8 mouse cellular contexts compared by ENCODE assay signal in genomic region chr15:97789761-97790505, GRCm38 (mm10). TPM values are rescaled to one million over a fixed set of nuclear protein-coding genes. Genes with fewer than 3 reads are reported as not detected.
DNase-seq lines count a peak whose midpoint lies in the region; ATAC-seq lines count a peak whose summit lies in the region.

No protein-coding gene starts in this region.

- H3K4me1 ChIP-seq in heart, embryonic 16.5 days (ENCODE audit: control insufficient read depth, insufficient read depth, low read length) = peaks cover 17% of the 10 kb centered on the region
- peaks cover 9% of the 10 kb centered on the region for H3K4me1 ChIP-seq in heart, embryonic 12.5 days (replicated peaks)
- peaks cover 16% of the 10 kb centered on the region for H3K4me1 ChIP-seq in midbrain, embryonic 13.5 days (replicated peaks)

- H3K9ac ChIP-seq in heart, embryonic 16.5 days (ENCODE audit: low read length) = no peak overlapping the region
- H3K9ac ChIP-seq in heart, embryonic 12.5 days = no peak overlapping the region
- no peak overlapping the region for H3K9ac ChIP-seq in midbrain, embryonic 13.5 days (replicated peaks)

- H3K4me2 ChIP-seq in heart, embryonic 16.5 days (ENCODE audit: low read depth, low read length) = no peak overlapping the region
- no peak overlapping the region for H3K4me2 ChIP-seq in heart, embryonic 12.5 days
- H3K4me2 ChIP-seq in midbrain, embryonic 13.5 days (replicated peaks) = no peak overlapping the region

- no peaks in the 10 kb centered on the region for H3K9me3 ChIP-seq in heart, embryonic 16.5 days (replicated peaks; ENCODE audit: control insufficient read depth, low read length)
- H3K9me3 ChIP-seq in heart, embryonic 12.5 days (replicated peaks) = 0 out of 2 replicates have a peak, but pooled peaks cover 3% of the 10 kb centered on the region
- H3K9me3 ChIP-seq in midbrain, embryonic 13.5 days = no peaks in the 10 kb centered on the region

- WGBS in heart, embryonic 16.5 days = 56% methylated on average over 20 of the region's 20 CpGs
- 55% methylated on average over 20 of the region's 20 CpGs for WGBS in heart, embryonic 12.5 days
- 57% methylated on average over 20 of the region's 20 CpGs for WGBS in midbrain, embryonic 13.5 days

- peaks cover 22% of the 10 kb centered on the region for H3K36me3 ChIP-seq in heart, embryonic 16.5 days (ENCODE audit: control insufficient read depth, insufficient read depth)
- peaks cover 52% of the 10 kb centered on the region for H3K36me3 ChIP-seq in heart, embryonic 12.5 days
- peaks cover 46% of the 10 kb centered on the region for H3K36me3 ChIP-seq in midbrain, embryonic 13.5 days

- ATAC-seq in heart, embryonic 16.5 days (replicated peaks; ENCODE audit: extremely low read depth, insufficient read depth, low FRiP score) = 0 out of 2 replicates have a peak, but pooled peaks have one; percentile 8
- no peak for ATAC-seq in heart, embryonic 12.5 days (ENCODE audit: insufficient number of reproducible peaks, low FRiP score)
- ATAC-seq in midbrain, embryonic 13.5 days = 0 out of 2 replicates have a peak, but pooled peaks have one; percentile 21

- H3K27me3 ChIP-seq in heart, embryonic 16.5 days (ENCODE audit: control insufficient read depth, insufficient read depth, low read length) = no peaks in the 10 kb centered on the region
- no peaks in the 10 kb centered on the region for H3K27me3 ChIP-seq in heart, embryonic 12.5 days (replicated peaks)
- no peaks in the 10 kb centered on the region for H3K27me3 ChIP-seq in midbrain, embryonic 13.5 days

- no peak overlapping the region for H3K4me3 ChIP-seq in heart, embryonic 16.5 days (ENCODE audit: low read length)
- no peak overlapping the region for H3K4me3 ChIP-seq in heart, embryonic 12.5 days
- no peak overlapping the region for H3K4me3 ChIP-seq in midbrain, embryonic 13.5 days (replicated peaks)

- DNase-seq in 3T3-L1 (ENCODE audit: low read depth, low spot score) = peak; percentile 70
- DNase-seq in Muller cell, postnatal 12 days (ENCODE audit: inconsistent ontology term) = peak; percentile 69
- peak; percentile 79 to 84 for DNase-seq in cerebellum, postnatal 25 days
- peak; percentile 71 for DNase-seq in kidney, postnatal 14 days
- no peak for DNase-seq in layer of hippocampus, adult 9-11 months

- no peak overlapping the region for H3K27ac ChIP-seq in heart, embryonic 16.5 days (ENCODE audit: low read length)
- no peak overlapping the region for H3K27ac ChIP-seq in heart, embryonic 12.5 days (ENCODE audit: poor library complexity, severe bottlenecking)
- H3K27ac ChIP-seq in midbrain, embryonic 13.5 days = no peak overlapping the region

RNA-seq across cellular contexts. Expression of gene Slc48a1, which starts 11.6 kb away (rescaled TPM):
- polyA plus RNA-seq in heart, embryonic 16.5 days (2015; fragmentation: Nextera tagmentation; extraction: Ambion mirVana) = 71.0 and 76.0 TPM in 2 replicates
- 52.9 and 55.0 TPM in 2 replicates for polyA plus RNA-seq in heart, embryonic 12.5 days (2016; fragmentation: Nextera tagmentation; extraction: Ambion mirVana)
- polyA plus RNA-seq in midbrain, embryonic 13.5 days (2015; fragmentation: Nextera tagmentation; extraction: Ambion mirVana) = 48.0 and 59.8 TPM in 2 replicates

RNA-seq across cellular contexts. Expression of gene Rapgef3, which starts 22.2 kb away (rescaled TPM):
- 26.3 and 28.7 TPM in 2 replicates for polyA plus RNA-seq in heart, embryonic 16.5 days (2015; fragmentation: Nextera tagmentation; extraction: Ambion mirVana)
- polyA plus RNA-seq in heart, embryonic 12.5 days (2016; fragmentation: Nextera tagmentation; extraction: Ambion mirVana) = 22.0 and 22.9 TPM in 2 replicates
- polyA plus RNA-seq in midbrain, embryonic 13.5 days (2015; fragmentation: Nextera tagmentation; extraction: Ambion mirVana) = 7.2 and 9.0 TPM in 2 replicates

RNA-seq across cellular contexts. Expression of gene Hdac7, which starts 54.4 kb away (rescaled TPM):
- 30.9 and 31.7 TPM in 2 replicates for polyA plus RNA-seq in heart, embryonic 16.5 days (2015; fragmentation: Nextera tagmentation; extraction: Ambion mirVana)
- 27.4 and 27.8 TPM in 2 replicates for polyA plus RNA-seq in heart, embryonic 12.5 days (2016; fragmentation: Nextera tagmentation; extraction: Ambion mirVana)
- 29.8 and 31.4 TPM in 2 replicates for polyA plus RNA-seq in midbrain, embryonic 13.5 days (2015; fragmentation: Nextera tagmentation; extraction: Ambion mirVana)

RNA-seq across cellular contexts. Expression of gene Endou, which starts 58.8 kb away (rescaled TPM):
- polyA plus RNA-seq in heart, embryonic 16.5 days (2015; fragmentation: Nextera tagmentation; extraction: Ambion mirVana) = 2.8 and 9.6 TPM in 2 replicates
- 0.14 and 0.15 TPM in 2 replicates for polyA plus RNA-seq in heart, embryonic 12.5 days (2016; fragmentation: Nextera tagmentation; extraction: Ambion mirVana)
- 0.17 and 0.31 TPM in 2 replicates for polyA plus RNA-seq in midbrain, embryonic 13.5 days (2015; fragmentation: Nextera tagmentation; extraction: Ambion mirVana)
